ENCODE assay signal across 15 mouse cellular contexts in the genomic region with DNA sequence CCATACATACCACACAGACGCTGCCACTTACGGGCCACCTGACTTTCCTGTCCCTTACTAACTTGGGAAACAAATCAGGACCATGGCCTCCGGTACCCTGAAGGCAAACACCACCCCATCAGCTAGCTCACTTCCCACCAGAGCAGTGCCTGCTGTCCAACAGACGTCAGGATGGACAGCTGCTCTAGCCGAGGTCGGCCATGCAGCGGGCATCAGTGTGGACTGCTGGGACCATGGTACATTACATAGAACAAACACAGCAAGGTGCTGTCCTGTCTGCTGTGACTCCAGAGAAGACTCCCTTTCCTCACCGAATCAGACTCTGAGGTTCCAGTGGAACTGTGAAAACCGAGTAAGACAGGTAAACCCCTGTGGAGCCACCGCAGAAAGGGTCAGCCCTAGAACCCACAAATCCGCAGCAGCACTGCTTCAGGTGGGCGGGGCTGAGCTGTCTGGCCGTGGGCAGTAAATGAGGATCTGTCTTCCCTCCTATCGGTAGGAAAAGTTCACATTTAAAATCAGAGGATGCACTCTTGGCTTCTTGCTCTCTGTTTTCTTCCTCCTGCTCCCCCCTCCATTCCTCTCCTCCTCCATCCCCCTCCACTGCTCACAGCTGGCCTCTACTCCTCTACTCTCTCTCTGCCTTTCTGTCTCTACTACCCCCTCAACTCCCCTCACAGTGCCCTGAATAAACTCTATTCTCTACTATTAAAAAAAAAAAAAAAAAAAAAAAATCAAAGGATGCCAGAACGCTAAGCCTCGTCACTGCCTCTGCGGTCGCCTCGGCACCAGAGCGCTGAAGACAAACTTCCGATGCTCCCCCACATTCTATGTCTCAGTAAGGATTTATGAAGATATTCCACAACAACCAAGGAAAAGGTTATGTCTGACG. TPM values are rescaled to one million over a fixed set of nuclear protein-coding genes. Genes with fewer than 3 reads are reported as not detected.
DNase-seq lines count a peak whose midpoint lies in the region; ATAC-seq and TF ChIP-seq lines count a peak whose summit lies in the region.
"Had no signal": no experiment of that assay in that cellular context is flagged by ENCODE, and none has a peak within 500 bp of the region (broad histone marks: within the 10 kb centered on the region; RNA-seq: fewer than 3 reads in every experiment).

No protein-coding gene starts in this region.

- H3ac ChIP-seq in myocyte (ENCODE audit: control insufficient read depth, insufficient read length) = no peak overlapping the region

- H3K79me2 ChIP-seq in myocyte (ENCODE audit: control insufficient read depth, insufficient read depth) = peaks cover 9% of the 10 kb centered on the region

- DNase-seq in liver, embryonic 13.5 days = no peak
- DNase-seq in liver, embryonic 11.5 days (ENCODE audit: low spot score) = no peak
- DNase-seq in left cerebral cortex, postnatal 36 days (ENCODE audit: low spot score in 2 of 2) = no peak
- no peak for DNase-seq in right cerebral cortex, adult 18-20 months
- no peak for DNase-seq in forebrain, embryonic 14.5 days (ENCODE audit: low spot score)
- DNase-seq: cerebellum, adult 9-10 months; gastrocnemius, adult 2 months had no signal

- intact Hi-C loops in left cerebral cortex, postnatal 36 days (cut with DNase I) = no loop called here

- no peak for TF ChIP-seq POLR2A in embryonic fibroblast, embryonic 13.5 days (IDR thresholded peaks at IDR 0.05; ENCODE audit: low read depth, low read length)
- no peak for TF ChIP-seq POLR2A in myocyte (IDR thresholded peaks at IDR 0.05; ENCODE audit: insufficient read length, low read depth)

- peaks cover 29% of the 10 kb centered on the region for H3K4me1 ChIP-seq in liver, embryonic 13.5 days (replicated peaks)
- 0 out of 2 replicates have a peak, but pooled peaks cover 3% of the 10 kb centered on the region for H3K4me1 ChIP-seq in liver, embryonic 11.5 days (replicated peaks; ENCODE audit: control insufficient read depth, insufficient read depth, low read length)
- H3K4me1 ChIP-seq in embryonic fibroblast, embryonic 13.5 days (ENCODE audit: control insufficient read depth, insufficient read depth, low read length) = peaks cover 17% of the 10 kb centered on the region
- no peaks in the 10 kb centered on the region for H3K4me1 ChIP-seq in forebrain, embryonic 14.5 days (ENCODE audit: control insufficient read depth, insufficient read depth, low read length)
- H3K4me1 ChIP-seq: hindbrain, embryonic 13.5 days had no signal

- H3K4me2 ChIP-seq in liver, embryonic 13.5 days = no peak overlapping the region
- no peak overlapping the region for H3K4me2 ChIP-seq in liver, embryonic 11.5 days
- peak overlapping the region; percentile 64 for H3K4me2 ChIP-seq in myocyte (ENCODE audit: low read depth)
- no peak overlapping the region for H3K4me2 ChIP-seq in forebrain, embryonic 14.5 days (ENCODE audit: low read length)
- H3K4me2 ChIP-seq: heart, embryonic 12.5 days; hindbrain, embryonic 13.5 days had no signal

- TF ChIP-seq CTCF in embryonic fibroblast, embryonic 13.5 days (IDR thresholded peaks at IDR 0.05; ENCODE audit: borderline replicate concordance, insufficient read depth, low read length) = no peak

- peak overlapping the region; percentile 41 for H3K27ac ChIP-seq in liver, embryonic 13.5 days
- no peak overlapping the region for H3K27ac ChIP-seq in liver, embryonic 11.5 days (ENCODE audit: low read depth, low read length)
- H3K27ac ChIP-seq in embryonic fibroblast, embryonic 13.5 days (ENCODE audit: insufficient read depth, low read length) = 0 out of 2 replicates have a peak overlapping the region, but pooled peaks have one; percentile 43
- no peak overlapping the region for H3K27ac ChIP-seq in forebrain, embryonic 14.5 days (ENCODE audit: low read depth, low read length)
- H3K27ac ChIP-seq: gastrocnemius, adult 2 months; hindbrain, embryonic 13.5 days had no signal

- H3K4me3 ChIP-seq in liver, embryonic 13.5 days (replicated peaks) = no peak overlapping the region
- H3K4me3 ChIP-seq in liver, embryonic 11.5 days (ENCODE audit: low read depth, low read length) = no peak overlapping the region
- no peak overlapping the region for H3K4me3 ChIP-seq in embryonic fibroblast, embryonic 13.5 days (ENCODE audit: insufficient read depth, low read length)
- no peak overlapping the region for H3K4me3 ChIP-seq in myocyte
- no peak overlapping the region for H3K4me3 ChIP-seq in forebrain, embryonic 14.5 days (ENCODE audit: low read depth, low read length)
- H3K4me3 ChIP-seq: gastrocnemius, adult 2 months; heart, embryonic 12.5 days; hindbrain, embryonic 13.5 days had no signal

- 64% methylated on average over 22 of the region's 22 CpGs for WGBS in liver, embryonic 13.5 days (ENCODE audit: insufficient replicate concordance)
- WGBS in liver, embryonic 11.5 days = 73% methylated on average over 22 of the region's 22 CpGs
- 84% methylated on average over 22 of the region's 22 CpGs for WGBS in forebrain, embryonic 14.5 days

- H3K9me3 ChIP-seq in liver, embryonic 13.5 days (replicated peaks) = no peaks in the 10 kb centered on the region
- no peaks in the 10 kb centered on the region for H3K9me3 ChIP-seq in liver, embryonic 11.5 days (ENCODE audit: control insufficient read depth, low read length)
- no peaks in the 10 kb centered on the region for H3K9me3 ChIP-seq in forebrain, embryonic 14.5 days (replicated peaks; ENCODE audit: control insufficient read depth, low read length)
- H3K9me3 ChIP-seq: heart, embryonic 12.5 days; hindbrain, embryonic 13.5 days had no signal

- no peaks in the 10 kb centered on the region for H3K27me3 ChIP-seq in liver, embryonic 13.5 days
- H3K27me3 ChIP-seq in liver, embryonic 11.5 days (replicated peaks; ENCODE audit: control insufficient read depth, insufficient read depth, low read length) = no peaks in the 10 kb centered on the region
- no peaks in the 10 kb centered on the region for H3K27me3 ChIP-seq in myocyte (ENCODE audit: control insufficient read depth, insufficient read depth, insufficient read length)
- no peaks in the 10 kb centered on the region for H3K27me3 ChIP-seq in forebrain, embryonic 14.5 days (replicated peaks; ENCODE audit: control insufficient read depth, insufficient read depth, low read length)
- H3K27me3 ChIP-seq: heart, embryonic 12.5 days; hindbrain, embryonic 13.5 days had no signal

- H3K9ac ChIP-seq in liver, embryonic 13.5 days = no peak overlapping the region
- no peak overlapping the region for H3K9ac ChIP-seq in liver, embryonic 11.5 days (ENCODE audit: low read depth, low read length)
- no peak overlapping the region for H3K9ac ChIP-seq in forebrain, embryonic 14.5 days (ENCODE audit: low read length)
- H3K9ac ChIP-seq: heart, embryonic 12.5 days; hindbrain, embryonic 13.5 days had no signal

- no peak for ATAC-seq in liver, embryonic 13.5 days (ENCODE audit: low read depth)
- no peak for ATAC-seq in liver, embryonic 11.5 days (replicated peaks; ENCODE audit: low FRiP score)
- ATAC-seq in CD4-positive, CD25-positive, alpha-beta regulatory T cell, adult 4 months = peak; percentile 75
- no peak for ATAC-seq in forebrain, embryonic 14.5 days

- peaks cover 97% of the 10 kb centered on the region for H3K36me3 ChIP-seq in liver, embryonic 13.5 days
- H3K36me3 ChIP-seq in liver, embryonic 11.5 days (ENCODE audit: control insufficient read depth, insufficient read depth, low read length) = peaks cover 65% of the 10 kb centered on the region
- peaks cover 20% of the 10 kb centered on the region for H3K36me3 ChIP-seq in myocyte (ENCODE audit: control insufficient read depth, insufficient read depth)
- peaks cover 94% of the 10 kb centered on the region for H3K36me3 ChIP-seq in forebrain, embryonic 14.5 days (ENCODE audit: control insufficient read depth, insufficient read depth, low read length)

RNA-seq across cellular contexts. Expression of gene Evpl, which starts 17.5 kb away (rescaled TPM):
- 0.10 TPM in 2 replicates for polyA plus RNA-seq in liver, embryonic 13.5 days (2015; fragmentation: Nextera tagmentation; extraction: Ambion mirVana)
- polyA plus RNA-seq in liver, embryonic 11.5 days (2014; fragmentation: Nextera tagmentation; extraction: Ambion mirVana) = 0.56 TPM in 2 replicates
- polyA plus RNA-seq in CD4-positive, CD25-positive, alpha-beta regulatory T cell, adult 4 months (2017; shearing (Covaris generic)) = not detected
- 0.16 TPM in 1 of 2 replicates, not detected in the other for polyA plus RNA-seq in embryonic fibroblast, embryonic 13.5 days (2011; ENCODE audit: insufficient read length, low read depth, missing spikeins)
- polyA plus RNA-seq in myocyte (2012; fragmentation: generic; extraction: Trizol) = 0.14 TPM
- total RNA-seq in left cerebral cortex, postnatal 36 days (2021) = 1 to 10 TPM; 1.2 to 1.3 TPM
- 0.11 and 0.17 TPM in 2 replicates for polyA plus RNA-seq in forebrain, embryonic 14.5 days (2014; fragmentation: Nextera tagmentation; extraction: Ambion mirVana)

RNA-seq across cellular contexts. Expression of gene Srp68, which starts 18.7 kb away (rescaled TPM):
- 47.6 and 51.6 TPM in 2 replicates for polyA plus RNA-seq in liver, embryonic 13.5 days (2015; fragmentation: Nextera tagmentation; extraction: Ambion mirVana)
- 88.4 and 89.4 TPM in 2 replicates for polyA plus RNA-seq in liver, embryonic 11.5 days (2014; fragmentation: Nextera tagmentation; extraction: Ambion mirVana)
- polyA plus RNA-seq in CD4-positive, CD25-positive, alpha-beta regulatory T cell, adult 4 months (2017; shearing (Covaris generic)) = 10 to 100 TPM; 39.5 to 53.9 TPM
- polyA plus RNA-seq in embryonic fibroblast, embryonic 13.5 days (2011; ENCODE audit: insufficient read length, low read depth, missing spikeins) = 71.1 and 71.4 TPM in 2 replicates
- polyA plus RNA-seq in myocyte (2012; fragmentation: generic; extraction: Trizol) = 83.0 TPM
- 10 to 100 TPM; 66.6 to 70.6 TPM for total RNA-seq in left cerebral cortex, postnatal 36 days (2021)
- polyA plus RNA-seq in forebrain, embryonic 14.5 days (2014; fragmentation: Nextera tagmentation; extraction: Ambion mirVana) = 53.2 and 60.4 TPM in 2 replicates

RNA-seq across cellular contexts. Expression of gene Galr2, which starts 25.4 kb away (rescaled TPM):
- 0.07 TPM in 1 of 2 replicates, not detected in the other for polyA plus RNA-seq in liver, embryonic 13.5 days (2015; fragmentation: Nextera tagmentation; extraction: Ambion mirVana)
- 0.11 TPM in 1 of 2 replicates, not detected in the other for polyA plus RNA-seq in liver, embryonic 11.5 days (2014; fragmentation: Nextera tagmentation; extraction: Ambion mirVana)
- not detected for polyA plus RNA-seq in CD4-positive, CD25-positive, alpha-beta regulatory T cell, adult 4 months (2017; shearing (Covaris generic))
- polyA plus RNA-seq in embryonic fibroblast, embryonic 13.5 days (2011; ENCODE audit: insufficient read length, low read depth, missing spikeins) = not detected in 2 replicates
- polyA plus RNA-seq in myocyte (2012; fragmentation: generic; extraction: Trizol) = 1.5 TPM
- not detected for total RNA-seq in left cerebral cortex, postnatal 36 days (2021)
- 0.09 and 0.11 TPM in 2 replicates for polyA plus RNA-seq in forebrain, embryonic 14.5 days (2014; fragmentation: Nextera tagmentation; extraction: Ambion mirVana)
- total RNA-seq: layer of hippocampus, postnatal 14 days; megakaryocyte-erythroid progenitor cell, adult 5-6 weeks had no signal
- polyA plus RNA-seq: heart, embryonic 12.5 days; spleen, adult 2 months had no signal

RNA-seq across cellular contexts. Expression of gene Exoc7, which starts 51.7 kb away (rescaled TPM):
- 21.3 and 25.1 TPM in 2 replicates for polyA plus RNA-seq in liver, embryonic 13.5 days (2015; fragmentation: Nextera tagmentation; extraction: Ambion mirVana)
- 47.4 and 51.3 TPM in 2 replicates for polyA plus RNA-seq in liver, embryonic 11.5 days (2014; fragmentation: Nextera tagmentation; extraction: Ambion mirVana)
- polyA plus RNA-seq in CD4-positive, CD25-positive, alpha-beta regulatory T cell, adult 4 months (2017; shearing (Covaris generic)) = 100 to 1,000 TPM in 1 of 2 experiments, 10 to 100 TPM in 1; 98.4 to 123 TPM
- 54.1 and 60.1 TPM in 2 replicates for polyA plus RNA-seq in embryonic fibroblast, embryonic 13.5 days (2011; ENCODE audit: insufficient read length, low read depth, missing spikeins)
- 55.0 TPM for polyA plus RNA-seq in myocyte (2012; fragmentation: generic; extraction: Trizol)
- total RNA-seq in left cerebral cortex, postnatal 36 days (2021) = 100 to 1,000 TPM in 1 of 2 experiments, 10 to 100 TPM in 1; 93.0 to 100 TPM
- polyA plus RNA-seq in forebrain, embryonic 14.5 days (2014; fragmentation: Nextera tagmentation; extraction: Ambion mirVana) = 107 and 114 TPM in 2 replicates

RNA-seq across cellular contexts. Expression of gene Acox1, which starts 56.5 kb away (rescaled TPM):
- polyA plus RNA-seq in liver, embryonic 13.5 days (2015; fragmentation: Nextera tagmentation; extraction: Ambion mirVana) = 14.5 and 18.1 TPM in 2 replicates
- polyA plus RNA-seq in liver, embryonic 11.5 days (2014; fragmentation: Nextera tagmentation; extraction: Ambion mirVana) = 22.7 and 23.6 TPM in 2 replicates
- 10 to 100 TPM; 16.9 to 24.2 TPM for polyA plus RNA-seq in CD4-positive, CD25-positive, alpha-beta regulatory T cell, adult 4 months (2017; shearing (Covaris generic))
- 51.3 and 54.3 TPM in 2 replicates for polyA plus RNA-seq in embryonic fibroblast, embryonic 13.5 days (2011; ENCODE audit: insufficient read length, low read depth, missing spikeins)
- polyA plus RNA-seq in myocyte (2012; fragmentation: generic; extraction: Trizol) = 36.4 TPM
- total RNA-seq in left cerebral cortex, postnatal 36 days (2021) = 100 to 1,000 TPM; 115 to 118 TPM
- polyA plus RNA-seq in forebrain, embryonic 14.5 days (2014; fragmentation: Nextera tagmentation; extraction: Ambion mirVana) = 48.1 and 56.3 TPM in 2 replicates

Comparison
In these comparisons a context has a peak if more than half of its experiments do, and no peak if none do; other contexts are left out.
1. H3K27ac ChIP-seq: peak in liver, embryonic 13.5 days (single experiment) and embryonic fibroblast, embryonic 13.5 days (single experiment); none in liver, embryonic 11.5 days (single experiment) and forebrain, embryonic 14.5 days (single experiment).